9 mouse cellular contexts compared by ENCODE assay signal in genomic region chr2:27232376-27232775, GRCm38 (mm10). TPM values are rescaled to one million over a fixed set of nuclear protein-coding genes. Genes with fewer than 3 reads are reported as not detected.
DNase-seq lines count a peak whose midpoint lies in the region; ATAC-seq lines count a peak whose summit lies in the region.
"Had no signal": no experiment of that assay in that cellular context is flagged by ENCODE, and none has a peak within 500 bp of the region (broad histone marks: within the 10 kb centered on the region; RNA-seq: fewer than 3 reads in every experiment).

No protein-coding gene starts in this region.

- no peaks in the 10 kb centered on the region for H3K27me3 ChIP-seq in forebrain, embryonic 13.5 days

- no peak overlapping the region for H3K27ac ChIP-seq in forebrain, embryonic 13.5 days

- no peak for ATAC-seq in forebrain, embryonic 13.5 days

- peak; percentile 60 to 64 for DNase-seq in adrenal gland, adult (ENCODE audit: inconsistent age in 2 of 2, low spot score in 1 of 2)
- DNase-seq in adrenal gland, adult 18-20 months (ENCODE audit: low spot score in 2 of 2), result no peak
- peak; percentile 78 to 79 for DNase-seq in right cerebral cortex, adult 2 months (ENCODE audit: low spot score in 2 of 2)
- no peak for DNase-seq in right cerebral cortex, postnatal 14 days
- DNase-seq in heart, postnatal 4 days, result peak; percentile 54
- peak; percentile 45 to 62 for DNase-seq in lung, postnatal 4 days
- no peak for DNase-seq in thymus, postnatal 25 days

- H3K9ac ChIP-seq in forebrain, embryonic 13.5 days, result no peak overlapping the region

- H3K36me3 ChIP-seq in forebrain, embryonic 13.5 days (ENCODE audit: poor library complexity, severe bottlenecking), result no peaks in the 10 kb centered on the region

- 28% methylated on average over 7 of the region's 7 CpGs for WGBS in forebrain, embryonic 13.5 days

- H3K4me2 ChIP-seq in forebrain, embryonic 13.5 days, result no peak overlapping the region

- no peak overlapping the region for H3K4me3 ChIP-seq in forebrain, embryonic 13.5 days
- H3K4me3 ChIP-seq: erythroblast, embryonic 14.5 days had no signal

- no peaks in the 10 kb centered on the region for H3K9me3 ChIP-seq in forebrain, embryonic 13.5 days (replicated peaks)

- H3K4me1 ChIP-seq in forebrain, embryonic 13.5 days, result 0 out of 2 replicates have a peak, but pooled peaks cover 7% of the 10 kb centered on the region

RNA-seq across cellular contexts. Expression of gene Sardh, which starts 15.8 kb away (rescaled TPM):
- total RNA-seq in adrenal gland, adult 18-20 months (2021), result 1 to 10 TPM; 7.0 to 9.2 TPM
- 10 to 100 TPM; 20.4 to 24.9 TPM for total RNA-seq in heart, postnatal 4 days (2021)
- polyA plus RNA-seq in forebrain, embryonic 13.5 days (2015; fragmentation: Nextera tagmentation; extraction: Ambion mirVana), result 2.1 and 2.4 TPM in 2 replicates

Comparison
In these comparisons a context has a peak if more than half of its experiments do, and no peak if none do; other contexts are left out.
1. DNase-seq: peak in adrenal gland, adult (2 of 2), right cerebral cortex, adult 2 months (2 of 2), heart, postnatal 4 days (single experiment) and lung, postnatal 4 days (2 of 2); none in adrenal gland, adult 18-20 months (0 of 2), right cerebral cortex, postnatal 14 days (single experiment) and thymus, postnatal 25 days (single experiment).